Mouse (Mus musculus) embryonic facial prominence, embryonic 12.5 days (tissue): ENCODE data around the gene Ptbp1. TPM values are rescaled to one million over a fixed set of nuclear protein-coding genes. Genes with fewer than 3 reads are reported as not detected.
A peak's percentile ranks its signal among the peaks of the same experiment; 100 is the strongest.

Experiments used
- ATAC-seq: fragments of 200-750 bp; cut with Nextera tagmentation; 2 replicates; pipeline ENCODE4 v1.8.0; 2017; ENCODE audit not compliant: insufficient number of reproducible peaks, insufficient read depth, low FRiP score, low TSS enrichment
- H3K27ac ChIP-seq: fragments of 300-500 bp; sonication (generic); 2 replicates; pipeline ENCODE4 v1.5.1; 2016; ENCODE audit warnings: mild to moderate bottlenecking
- H3K27me3 ChIP-seq: fragments of 300-500 bp; sonication (generic); 2 replicates; pipeline ENCODE4 v1.6.1; 2016; ENCODE audit warnings: mild to moderate bottlenecking, moderate library complexity
- H3K36me3 ChIP-seq: fragments of 300-500 bp; sonication (generic); 2 replicates; pipeline ENCODE4 v1.6.1; 2016; ENCODE audit warnings: mild to moderate bottlenecking
- H3K4me1 ChIP-seq: fragments of 300-500 bp; sonication (generic); 2 replicates; pipeline ENCODE4 v1.6.1; 2016
- H3K4me2 ChIP-seq: fragments of 300-500 bp; sonication (generic); replicated peaks from 2 replicates; pipeline ENCODE4 v1.6.1; 2016; ENCODE audit warnings: mild to moderate bottlenecking, moderate library complexity
- H3K4me3 ChIP-seq: fragments of 300-500 bp; sonication (generic); 2 replicates; pipeline ENCODE4 v1.5.1; 2016; ENCODE audit warnings: mild to moderate bottlenecking
- H3K9ac ChIP-seq: fragments of 300-500 bp; sonication (generic); 2 replicates; pipeline ENCODE4 v1.6.1; 2016; ENCODE audit warnings: mild to moderate bottlenecking, moderate library complexity
- H3K9me3 ChIP-seq: fragments of 300-500 bp; sonication (generic); 2 replicates; pipeline ENCODE4 v1.6.1; 2016; ENCODE audit warnings: mild to moderate bottlenecking, moderate library complexity
- WGBS: fragments of 180-500 bp; shearing (Covaris S2); methylation state at CpG from one replicate; pipeline ENCODE4 v1.1.7; 2016; 5-methylcytosine and 5-hydroxymethylcytosine counted together
- microRNA-seq: library from miRNA; unstranded; fragments of <30 nt; microRNA quantifications from one replicate; pipeline ENCODE4, GENCODE M21; 2017
- polyA plus RNA-seq: library from polyadenylated mRNA; unstranded; fragments of >200 nt; fragmentation: Nextera tagmentation; extraction: Ambion mirVana; gene quantifications from 2 replicates; pipeline ENCODE4 v1.2.1, GENCODE M21; 2016

Ptbp1 gene
- polyA plus RNA-seq, 1 experiment from 2014 or later = 363 TPM

DNA sequence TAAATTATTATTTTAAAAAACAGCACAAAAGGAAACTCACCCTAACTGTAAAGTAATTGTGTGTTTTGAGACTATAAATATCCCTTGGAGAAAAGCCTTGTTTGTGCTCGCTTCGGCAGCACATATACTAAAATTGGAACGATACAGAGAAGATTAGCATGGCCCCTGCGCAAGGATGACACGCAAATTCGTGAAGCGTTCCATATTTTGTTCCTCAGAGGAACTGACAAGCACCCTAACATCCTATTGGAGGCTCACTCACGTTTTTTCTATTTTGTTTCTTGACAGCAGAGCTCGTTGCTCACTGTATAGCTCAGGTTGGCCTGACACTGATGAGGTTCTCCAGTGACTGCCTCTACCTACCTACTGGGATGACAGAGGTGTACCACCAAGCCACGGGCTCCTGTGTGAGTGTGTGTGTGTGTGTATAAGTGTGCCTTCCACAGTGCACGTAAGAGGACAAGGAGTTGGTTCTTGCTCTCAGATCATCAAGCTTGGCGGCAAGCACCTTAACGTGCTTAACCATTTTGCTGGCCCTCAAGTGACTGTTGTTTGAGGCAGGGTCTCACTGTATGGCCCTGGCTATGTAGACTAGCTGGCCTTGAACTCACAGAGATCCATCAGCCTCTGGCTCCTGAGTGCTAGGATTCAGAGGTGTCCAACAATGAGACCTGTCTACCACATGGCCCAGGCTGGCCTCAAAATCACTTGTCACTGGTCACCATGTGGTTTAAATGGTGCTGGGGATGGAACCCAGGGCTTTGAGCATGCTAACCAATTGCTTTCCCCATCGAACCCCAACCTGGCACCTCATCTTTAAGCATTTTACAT lies 55.1 kb downstream of the Ptbp1 start:
- Histone ChIP-seq H3K27ac (peak overlapping the region; percentile 73), H3K4me2 (peak overlapping the region; percentile 32), H3K9me3 (no peaks in the 10 kb centered on the region), H3K9ac (peak overlapping the region; percentile 10; the same call in 1 of the 2 replicates), H3K36me3 (peaks cover 49% of the 10 kb centered on the region), H3K4me1 (peaks cover 10% of the 10 kb centered on the region), H3K4me3 (peak overlapping the region; percentile 13; the same call in 1 of the 2 replicates), H3K27me3 (no peaks in the 10 kb centered on the region)
- ATAC-seq = no peak
- WGBS = 24% methylated on average over 14 of the region's 14 CpGs

DNA sequence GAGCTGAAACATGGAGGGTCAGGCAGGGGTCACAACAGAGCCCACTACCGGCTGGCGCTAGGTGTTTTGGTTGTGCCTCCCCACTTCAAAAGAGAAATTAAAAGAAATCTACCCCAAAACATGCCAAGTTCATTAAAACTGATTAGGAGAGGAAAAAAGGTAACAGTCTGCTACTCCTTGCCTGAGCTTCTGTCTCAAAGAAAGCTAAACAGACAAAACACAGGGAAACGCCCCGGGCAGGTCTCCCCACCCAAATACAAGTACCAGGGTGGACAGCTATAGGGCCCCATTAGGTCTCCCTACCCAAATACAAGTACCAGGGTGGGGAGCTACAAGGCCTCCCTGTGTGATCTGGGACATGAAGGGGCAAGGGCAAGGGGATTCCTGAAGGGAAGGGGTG lies 56.3 kb downstream of the Ptbp1 start, which contains the start of gene Gm26602:
Gene Gm26602 (plus strand): TSS at position 301 of the 400 bp plus-strand sequence.
- peak within 1 kb of the TSS; percentile 10; the same call in 1 of the 2 replicates for H3K9ac ChIP-seq
- no peaks in the 10 kb centered on the region for H3K27me3 ChIP-seq
- H3K4me3 ChIP-seq = no peak within 1 kb of the TSS
- no peak within 1 kb of the TSS for H3K4me2 ChIP-seq
- 89% methylated on average over 4 of the region's 4 CpGs for WGBS
- peaks cover 39% of the 10 kb centered on the region for H3K36me3 ChIP-seq
- peaks cover 23% of the 10 kb centered on the region for H3K4me1 ChIP-seq
- no peaks in the 10 kb centered on the region for H3K9me3 ChIP-seq
- peak within 1 kb of the TSS; percentile 73; the same call in 1 of the 2 replicates for H3K27ac ChIP-seq
- ATAC-seq = no peak

DNA sequence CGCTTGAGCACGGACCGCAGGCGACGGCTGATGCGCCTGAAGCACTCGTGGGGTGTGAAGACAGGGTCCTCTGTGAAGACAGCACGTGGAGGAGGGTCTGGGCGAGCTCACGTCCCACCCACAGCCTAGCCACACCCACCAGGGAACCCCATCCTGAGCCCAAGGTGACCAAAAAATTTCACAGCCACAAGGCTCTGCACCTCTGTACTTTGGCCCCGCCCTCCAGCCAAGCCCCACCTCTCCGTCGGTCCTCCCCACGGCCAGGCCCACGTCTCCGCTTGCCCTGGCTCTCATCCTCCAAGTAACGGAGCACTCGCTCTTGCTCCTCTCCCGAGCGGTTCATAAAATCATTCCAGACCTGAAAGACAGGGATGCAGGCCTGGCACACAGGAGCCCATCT lies 58.2 kb downstream of the Ptbp1 start:
- Histone ChIP-seq H3K4me2 (no peak overlapping the region), H3K4me1 (peaks cover 31% of the 10 kb centered on the region), H3K9ac (no peak overlapping the region), H3K27ac (no peak overlapping the region), H3K36me3 (peaks cover 25% of the 10 kb centered on the region), H3K9me3 (no peaks in the 10 kb centered on the region), H3K27me3 (peaks cover 3% of the 10 kb centered on the region), H3K4me3 (no peak overlapping the region)
- no peak for ATAC-seq
- WGBS = 61% methylated on average over 20 of the region's 20 CpGs

Small RNA genes within 50 kb of the gene (microRNA-seq; reads per million reads assigned to microRNA genes)
- gene Mir6910 = 0.54 reads per million

Other genes with a start within 250 kb of the Ptbp1 start
- gene C2cd4c, start 240.4 kb upstream of the Ptbp1 start, polyA plus RNA-seq = 0.03 TPM in 1 of 2 replicates, not detected in the other
- 26.2 and 27.2 TPM in 2 replicates for gene Shc2, start 216.5 kb upstream of the Ptbp1 start, polyA plus RNA-seq
- not detected in 2 replicates for gene Odf3l2, start 208.7 kb upstream of the Ptbp1 start, polyA plus RNA-seq
- gene Madcam1, start 189.9 kb upstream of the Ptbp1 start, polyA plus RNA-seq = 6.7 and 8.4 TPM in 2 replicates
- gene Tpgs1, start 185.1 kb upstream of the Ptbp1 start, polyA plus RNA-seq = 66.1 and 68.6 TPM in 2 replicates
- gene Cdc34, start 172.2 kb upstream of the Ptbp1 start, polyA plus RNA-seq = 137 and 146 TPM in 2 replicates
- gene Gzmm, start 165.4 kb upstream of the Ptbp1 start, polyA plus RNA-seq = 0.55 and 1.5 TPM in 2 replicates
- gene Bsg, start 149.9 kb upstream of the Ptbp1 start, polyA plus RNA-seq = 689 and 691 TPM in 2 replicates
- gene Hcn2, start 137.8 kb upstream of the Ptbp1 start, polyA plus RNA-seq = 0.06 and 0.08 TPM in 2 replicates
- 49.6 and 54.0 TPM in 2 replicates for gene Polrmt, start 107.8 kb upstream of the Ptbp1 start, polyA plus RNA-seq
- gene Fgf22, start 99.4 kb upstream of the Ptbp1 start, polyA plus RNA-seq = 0.33 and 0.65 TPM in 2 replicates
- gene Rnf126, start 87.5 kb upstream of the Ptbp1 start, polyA plus RNA-seq = 109 and 111 TPM in 2 replicates
- gene Fstl3, start 77.2 kb upstream of the Ptbp1 start, polyA plus RNA-seq = 3.5 and 3.7 TPM in 2 replicates
- gene Prss57, start 63.5 kb upstream of the Ptbp1 start, polyA plus RNA-seq = 0.06 TPM in 1 of 2 replicates, not detected in the other
- 132 and 142 TPM in 2 replicates for gene Palm, start 60.9 kb upstream of the Ptbp1 start, polyA plus RNA-seq
- 2.0 and 3.1 TPM in 2 replicates for gene Misp, start 33.4 kb upstream of the Ptbp1 start, polyA plus RNA-seq
- 10.1 and 11.3 TPM in 2 replicates for gene Prtn3, start 20.0 kb downstream of the Ptbp1 start, polyA plus RNA-seq
- gene Plppr3, start 20.2 kb downstream of the Ptbp1 start, polyA plus RNA-seq = 169 and 181 TPM in 2 replicates
- 0.33 and 0.55 TPM in 2 replicates for gene Elane, start 31.8 kb downstream of the Ptbp1 start, polyA plus RNA-seq
- gene Cfd, start 36.4 kb downstream of the Ptbp1 start, polyA plus RNA-seq = not detected in 2 replicates
- 60.4 and 60.9 TPM in 2 replicates for gene Med16, start 54.5 kb downstream of the Ptbp1 start, polyA plus RNA-seq
- gene Gm26602, start 56.4 kb downstream of the Ptbp1 start, polyA plus RNA-seq = 5.0 and 18.8 TPM in 2 replicates
- gene Kiss1r, start 62.5 kb downstream of the Ptbp1 start, polyA plus RNA-seq = 0.85 and 1.4 TPM in 2 replicates
- gene R3hdm4, start 66.8 kb downstream of the Ptbp1 start, polyA plus RNA-seq = 159 and 166 TPM in 2 replicates
- 4.9 and 6.6 TPM in 2 replicates for gene Arid3a, start 72.6 kb downstream of the Ptbp1 start, polyA plus RNA-seq
- gene Wdr18, start 105.7 kb downstream of the Ptbp1 start, polyA plus RNA-seq = 118 and 120 TPM in 2 replicates
- 0.50 and 0.92 TPM in 2 replicates for gene Grin3b, start 116.3 kb downstream of the Ptbp1 start, polyA plus RNA-seq
- 24.3 and 25.9 TPM in 2 replicates for gene Tmem259, start 129.9 kb downstream of the Ptbp1 start, polyA plus RNA-seq
- gene Cnn2, start 134.2 kb downstream of the Ptbp1 start, polyA plus RNA-seq = 311 and 313 TPM in 2 replicates
- gene Abca7, start 142.1 kb downstream of the Ptbp1 start, polyA plus RNA-seq = 2.6 and 3.9 TPM in 2 replicates
- 7.1 and 8.1 TPM in 2 replicates for gene Arhgap45, start 162.2 kb downstream of the Ptbp1 start, polyA plus RNA-seq
- 227 and 245 TPM in 2 replicates for gene Polr2e, start 185.4 kb downstream of the Ptbp1 start, polyA plus RNA-seq
- gene Gpx4, start 192.7 kb downstream of the Ptbp1 start, polyA plus RNA-seq = 475 and 505 TPM in 2 replicates